Mouse (Mus musculus): Measurements from ENCODE around the gene Kalrn. TPM values are rescaled to one million over a fixed set of nuclear protein-coding genes. Genes with fewer than 3 reads are reported as not detected.
A peak's percentile ranks its signal among the peaks of the same experiment; 100 is the strongest.
"Not testable (repeated sequence)": the region's sequence is repeated elsewhere in the genome, so short reads cannot be mapped to it uniquely, and the experiment has no call there.

Kalrn gene
- total RNA-seq, 2 experiments from 2014 or later: 17.6 to 20.2 TPM

- DNase-seq: no peak
Observed at GRCm38 (mm10) chr16:34104427-34104826, 468.9 kb downstream of the Kalrn start.

- DNase-seq: no peak
Observed at GRCm38 (mm10) chr16:34102742-34103141, 470.6 kb downstream of the Kalrn start.

GRCm38 (mm10) chr16:34099795-34100194 lies 473.5 kb downstream of the Kalrn start:
- no peak for DNase-seq

- peak; percentile 76 for DNase-seq
Observed at GRCm38 (mm10) chr16:34095548-34096141, 477.7 kb downstream of the Kalrn start.

GRCm38 (mm10) chr16:34095093-34095465 lies 478.3 kb downstream of the Kalrn start:
- DNase-seq: no peak

- peak; percentile 36 for DNase-seq
Observed at GRCm38 (mm10) chr16:34094446-34095092, 478.8 kb downstream of the Kalrn start.

- no peak for DNase-seq
Observed at GRCm38 (mm10) chr16:34093734-34094445, 479.4 kb downstream of the Kalrn start.

GRCm38 (mm10) chr16:34089528-34090095 lies 483.7 kb downstream of the Kalrn start:
- no peak for DNase-seq

GRCm38 (mm10) chr16:34089022-34089421 lies 484.3 kb downstream of the Kalrn start:
- DNase-seq: no peak

GRCm38 (mm10) chr16:34088331-34088730 lies 485.0 kb downstream of the Kalrn start:
- DNase-seq: no peak

- DNase-seq: no peak
Observed at GRCm38 (mm10) chr16:34084135-34084920, 489.0 kb downstream of the Kalrn start.

GRCm38 (mm10) chr16:34082494-34083469 lies 490.6 kb downstream of the Kalrn start:
- DNase-seq: no peak

- peak; percentile 53 for DNase-seq
Observed at GRCm38 (mm10) chr16:34081683-34082438, 491.5 kb downstream of the Kalrn start.

- not testable (repeated sequence) for DNase-seq
Observed at GRCm38 (mm10) chr16:34081314-34081682, 492.0 kb downstream of the Kalrn start.

- DNase-seq: no peak
Observed at GRCm38 (mm10) chr16:34080818-34081217, 492.5 kb downstream of the Kalrn start.

GRCm38 (mm10) chr16:34079511-34079910 lies 493.8 kb downstream of the Kalrn start:
- no peak for DNase-seq

- no peak for DNase-seq
Observed at GRCm38 (mm10) chr16:34078732-34079131, 494.6 kb downstream of the Kalrn start.

GRCm38 (mm10) chr16:34076101-34076500 lies 497.2 kb downstream of the Kalrn start:
- DNase-seq: no peak

- no peak for DNase-seq
Observed at GRCm38 (mm10) chr16:34073930-34074329, 499.4 kb downstream of the Kalrn start.

- DNase-seq: no peak
Observed at GRCm38 (mm10) chr16:34072136-34072535, 501.2 kb downstream of the Kalrn start.

Measured in gastrocnemius, postnatal 10 days (tissue).